In genomic region chr1:54825718-54826425, GRCm38 (mm10) we compare ENCODE assay signal across 14 mouse cellular contexts.
DNase-seq lines count a peak whose midpoint lies in the region; ATAC-seq lines count a peak whose summit lies in the region.
"Had no signal": no experiment of that assay in that cellular context is flagged by ENCODE, and none has a peak within 500 bp of the region (broad histone marks: within the 10 kb centered on the region; RNA-seq: fewer than 3 reads in every experiment).

No protein-coding gene starts in this region.

- 0 out of 2 replicates have a peak, but pooled peaks have one; percentile 14 for ATAC-seq in heart, embryonic 15.5 days (replicated peaks; ENCODE audit: insufficient number of reproducible peaks, insufficient read depth, low FRiP score, low read depth)
- 0 out of 2 replicates have a peak, but pooled peaks have one; percentile 18 for ATAC-seq in liver, embryonic 11.5 days (replicated peaks; ENCODE audit: low FRiP score)
- peak; percentile 24; the same call in 1 of the 2 replicates for ATAC-seq in common myeloid progenitor, adult 5-6 weeks (replicated peaks; ENCODE audit: low read depth, poor library complexity, severe bottlenecking)
- ATAC-seq: activated CD4-positive, CD25-positive, alpha-beta regulatory T cell, adult 4 months; CD4-positive, CD25-positive, alpha-beta regulatory T cell, adult 4 months; forebrain, embryonic 13.5 days; hindbrain, postnatal 0 days had no signal

- no peak overlapping the region for H3K4me3 ChIP-seq in heart, embryonic 15.5 days
- H3K4me3 ChIP-seq in liver, embryonic 11.5 days (ENCODE audit: low read depth, low read length) = no peak overlapping the region
- H3K4me3 ChIP-seq: forebrain, embryonic 13.5 days; myocyte had no signal

- H3K27me3 ChIP-seq in heart, embryonic 15.5 days = no peaks in the 10 kb centered on the region
- no peaks in the 10 kb centered on the region for H3K27me3 ChIP-seq in liver, embryonic 11.5 days (replicated peaks; ENCODE audit: control insufficient read depth, insufficient read depth, low read length)
- H3K27me3 ChIP-seq: forebrain, embryonic 13.5 days had no signal

- no peak overlapping the region for H3K4me2 ChIP-seq in heart, embryonic 15.5 days
- no peak overlapping the region for H3K4me2 ChIP-seq in liver, embryonic 11.5 days
- H3K4me2 ChIP-seq: forebrain, embryonic 13.5 days had no signal

- H3K9ac ChIP-seq in heart, embryonic 15.5 days = no peak overlapping the region
- H3K9ac ChIP-seq in liver, embryonic 11.5 days (ENCODE audit: low read depth, low read length) = no peak overlapping the region
- H3K9ac ChIP-seq: forebrain, embryonic 13.5 days had no signal

- peak overlapping the region; percentile 79 for H3K27ac ChIP-seq in heart, embryonic 15.5 days
- no peak overlapping the region for H3K27ac ChIP-seq in liver, embryonic 11.5 days (ENCODE audit: low read depth, low read length)
- H3K27ac ChIP-seq: forebrain, embryonic 13.5 days; hindbrain, postnatal 0 days had no signal

- 60% methylated on average over 6 of the region's 6 CpGs for WGBS in heart, embryonic 15.5 days
- WGBS in liver, embryonic 11.5 days = 56% methylated on average over 6 of the region's 6 CpGs

- no peaks in the 10 kb centered on the region for H3K36me3 ChIP-seq in heart, embryonic 15.5 days
- no peaks in the 10 kb centered on the region for H3K36me3 ChIP-seq in liver, embryonic 11.5 days (ENCODE audit: control insufficient read depth, insufficient read depth, low read length)

- H3K4me1 ChIP-seq in heart, embryonic 15.5 days (replicated peaks) = peaks cover 38% of the 10 kb centered on the region
- H3K4me1 ChIP-seq in liver, embryonic 11.5 days (replicated peaks; ENCODE audit: control insufficient read depth, insufficient read depth, low read length) = peaks cover 6% of the 10 kb centered on the region

- H3K9me3 ChIP-seq in heart, embryonic 15.5 days (replicated peaks) = no peaks in the 10 kb centered on the region
- no peaks in the 10 kb centered on the region for H3K9me3 ChIP-seq in liver, embryonic 11.5 days (ENCODE audit: control insufficient read depth, low read length)
- H3K9me3 ChIP-seq: forebrain, embryonic 13.5 days had no signal

- DNase-seq in heart, adult 8-10 months (ENCODE audit: low spot score) = no peak
- DNase-seq in liver, embryonic 11.5 days (ENCODE audit: low spot score) = no peak
- no peak for DNase-seq in liver
- peak; percentile 19 for DNase-seq in NIH3T3 (ENCODE audit: low read depth)
- no peak for DNase-seq in right cerebral cortex, postnatal 10 days (ENCODE audit: low spot score in 2 of 2)
- no peak for DNase-seq in right cerebral cortex, adult 2 months (ENCODE audit: low spot score in 2 of 2)
- DNase-seq: thymus, postnatal 4 days had no signal
